In genomic region chr3:21343095-21343494, GRCm38 (mm10) we compare ENCODE assay signal across 16 mouse cellular contexts.
"Had no signal": no experiment of that assay in that cellular context is flagged by ENCODE, and none has a peak within 500 bp of the region (broad histone marks: within the 10 kb centered on the region; RNA-seq: fewer than 3 reads in every experiment).

No protein-coding gene starts in this region.

- H3K9me3 ChIP-seq: megakaryocyte, embryonic 14.5 days; midbrain, embryonic 12.5 days; neural tube, embryonic 12.5 days; stomach, embryonic 15.5 days had no signal

- H3K9ac ChIP-seq: lung, embryonic 14.5 days; midbrain, embryonic 12.5 days; neural tube, embryonic 12.5 days; stomach, embryonic 15.5 days had no signal

- H3K27me3 ChIP-seq: megakaryocyte, embryonic 14.5 days; midbrain, embryonic 12.5 days; neural tube, embryonic 12.5 days; stomach, embryonic 15.5 days had no signal

- H3K4me3 ChIP-seq: megakaryocyte, embryonic 14.5 days; midbrain, embryonic 12.5 days; neural tube, embryonic 12.5 days; stomach, embryonic 15.5 days had no signal

- H3K27ac ChIP-seq: macrophage; midbrain, embryonic 12.5 days; neural tube, embryonic 12.5 days; stomach, embryonic 15.5 days; stomach, postnatal 0 days had no signal

- ATAC-seq: midbrain, embryonic 16.5 days had no signal

- H3K36me3 ChIP-seq: midbrain, embryonic 12.5 days; neural tube, embryonic 12.5 days; stomach, embryonic 15.5 days had no signal

- DNase-seq: lung, adult 18-20 months; lung, embryonic 14.5 days; lung, postnatal 10 days; lung, postnatal 36 days; midbrain, embryonic 14.5 days; right cerebral cortex, postnatal 14 days; thymus, adult 2 months; thymus, postnatal 25 days; thymus, postnatal 4 days had no signal

- H3K4me2 ChIP-seq: lung, embryonic 14.5 days; midbrain, embryonic 12.5 days; neural tube, embryonic 12.5 days; stomach, embryonic 15.5 days had no signal

- H3K4me1 ChIP-seq: megakaryocyte, embryonic 14.5 days; midbrain, embryonic 12.5 days; neural tube, embryonic 12.5 days; stomach, embryonic 15.5 days had no signal
